In the genomic region with DNA sequence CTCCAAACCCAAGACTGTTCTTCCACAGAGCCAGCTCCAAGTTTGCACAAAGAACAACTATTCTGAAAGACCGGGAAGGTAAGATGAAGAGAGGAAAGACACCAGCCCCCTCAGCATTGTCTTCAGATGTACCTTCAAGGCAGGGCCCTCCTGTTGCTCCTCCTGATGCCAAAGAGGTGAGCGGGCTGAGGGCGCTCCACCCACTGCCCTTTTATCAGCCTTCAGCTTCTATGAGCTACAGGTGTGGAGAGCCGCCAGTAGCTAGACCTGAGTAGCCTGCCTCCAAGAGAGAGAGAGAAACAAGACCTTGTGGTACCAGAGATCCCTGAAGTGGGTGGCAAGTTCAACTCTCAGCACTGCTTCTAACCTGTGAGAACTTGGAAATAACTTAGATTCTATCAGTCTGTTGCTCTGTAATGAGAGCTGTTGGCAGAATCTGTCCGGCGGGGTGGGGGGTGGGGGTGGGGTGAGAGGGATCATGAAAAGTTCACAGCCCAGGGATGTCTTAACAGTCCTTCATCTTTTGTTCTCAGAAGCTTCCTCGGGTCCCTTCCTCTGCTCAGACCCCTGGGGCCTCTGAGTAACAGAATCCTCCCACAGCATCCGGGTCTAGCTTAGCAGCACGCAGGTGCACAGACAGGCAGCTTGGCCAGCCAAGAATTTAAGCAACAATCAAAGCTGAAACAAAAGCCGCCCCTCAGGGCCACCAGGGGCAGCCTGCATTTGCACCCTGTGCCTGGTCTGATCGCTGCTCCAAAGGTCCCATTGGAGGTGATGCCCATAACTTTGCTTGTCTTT, we compare ENCODE assay signal across 12 mouse cellular contexts. TPM values are rescaled to one million over a fixed set of nuclear protein-coding genes. Genes with fewer than 3 reads are reported as not detected.
DNase-seq lines count a peak whose midpoint lies in the region; ATAC-seq and TF ChIP-seq lines count a peak whose summit lies in the region.
"Had no signal": no experiment of that assay in that cellular context is flagged by ENCODE, and none has a peak within 500 bp of the region (broad histone marks: within the 10 kb centered on the region; RNA-seq: fewer than 3 reads in every experiment).

TSS of gene Izumo1r (minus strand) at position 369 of the 798 bp plus-strand sequence.

- TF ChIP-seq CTCF in heart, postnatal 0 days (IDR thresholded peaks at IDR 0.05; ENCODE audit: low read depth), result no peak

- no peak for TF ChIP-seq EP300 in heart, postnatal 0 days (IDR thresholded peaks at IDR 0.05; ENCODE audit: low read depth)

- H3K9me3 ChIP-seq in heart, postnatal 0 days (replicated peaks; ENCODE audit: control insufficient read depth, low read length), result no peaks in the 10 kb centered on the region
- no peaks in the 10 kb centered on the region for H3K9me3 ChIP-seq in limb, embryonic 13.5 days
- no peaks in the 10 kb centered on the region for H3K9me3 ChIP-seq in intestine, embryonic 16.5 days (ENCODE audit: control insufficient read depth, low read length)

- no peaks in the 10 kb centered on the region for H3K36me3 ChIP-seq in heart, postnatal 0 days (replicated peaks; ENCODE audit: control insufficient read depth, insufficient read depth, low read length)
- H3K36me3 ChIP-seq in limb, embryonic 13.5 days, result no peaks in the 10 kb centered on the region
- no peaks in the 10 kb centered on the region for H3K36me3 ChIP-seq in intestine, embryonic 16.5 days (ENCODE audit: control insufficient read depth, insufficient read depth, low read length)

- peak within 1 kb of the TSS; percentile 11; the same call in 1 of the 2 replicates for H3K27ac ChIP-seq in heart, postnatal 0 days (ENCODE audit: low read depth)
- no peak within 1 kb of the TSS for H3K27ac ChIP-seq in limb, embryonic 13.5 days
- H3K27ac ChIP-seq in intestine, embryonic 16.5 days (ENCODE audit: low read length), result no peak within 1 kb of the TSS

- H3K9ac ChIP-seq in heart, postnatal 0 days (replicated peaks; ENCODE audit: low read depth, low read length), result no peak within 1 kb of the TSS
- H3K9ac ChIP-seq in limb, embryonic 13.5 days, result no peak within 1 kb of the TSS
- H3K9ac ChIP-seq in intestine, embryonic 16.5 days (ENCODE audit: low read depth, low read length), result no peak within 1 kb of the TSS

- no peak within 1 kb of the TSS for H3K4me2 ChIP-seq in heart, postnatal 0 days (ENCODE audit: low read depth, low read length)
- no peak within 1 kb of the TSS for H3K4me2 ChIP-seq in limb, embryonic 13.5 days (replicated peaks)
- H3K4me2 ChIP-seq in intestine, embryonic 16.5 days (ENCODE audit: low read depth, low read length), result no peak within 1 kb of the TSS

- no peak within 1 kb of the TSS for H3K4me3 ChIP-seq in heart, postnatal 0 days (ENCODE audit: low read depth, low read length)
- no peak within 1 kb of the TSS for H3K4me3 ChIP-seq in limb, embryonic 13.5 days
- H3K4me3 ChIP-seq in intestine, embryonic 16.5 days (ENCODE audit: low read length), result no peak within 1 kb of the TSS

- H3K27me3 ChIP-seq in heart, postnatal 0 days (ENCODE audit: control insufficient read depth, insufficient read depth, low read length), result 0 out of 2 replicates have a peak, but pooled peaks cover 4% of the 10 kb centered on the region
- 0 out of 2 replicates have a peak, but pooled peaks cover 4% of the 10 kb centered on the region for H3K27me3 ChIP-seq in limb, embryonic 13.5 days
- no peaks in the 10 kb centered on the region for H3K27me3 ChIP-seq in intestine, embryonic 16.5 days (replicated peaks; ENCODE audit: control insufficient read depth, insufficient read depth, low read length)

- WGBS in heart, postnatal 0 days, result 37% methylated on average over 11 of the region's 11 CpGs
- WGBS in limb, embryonic 13.5 days, result 39% methylated on average over 11 of the region's 11 CpGs
- WGBS in intestine, embryonic 16.5 days, result 42% methylated on average over 11 of the region's 11 CpGs

- H3K4me1 ChIP-seq in heart, postnatal 0 days (ENCODE audit: control insufficient read depth, insufficient read depth), result peaks cover 12% of the 10 kb centered on the region
- peaks cover 22% of the 10 kb centered on the region for H3K4me1 ChIP-seq in limb, embryonic 13.5 days
- H3K4me1 ChIP-seq in intestine, embryonic 16.5 days (ENCODE audit: control insufficient read depth, insufficient read depth, low read length), result peaks cover 2% of the 10 kb centered on the region; the same call in 1 of the 2 replicates

- no peak for ATAC-seq in heart, postnatal 0 days (ENCODE audit: insufficient read depth, low read depth)
- 0 out of 2 replicates have a peak, but pooled peaks have one; percentile 42 for ATAC-seq in limb, embryonic 13.5 days (ENCODE audit: low FRiP score, low read depth)
- no peak for ATAC-seq in intestine, embryonic 16.5 days
- no peak for ATAC-seq in cerebellum, adult (ENCODE audit: insufficient number of reproducible peaks, low FRiP score, low TSS enrichment)

- intact Hi-C loops in heart, postnatal 14 days (cut with DNase I), result no loop called here

- no peak for DNase-seq in heart, postnatal 0 days (ENCODE audit: low spot score)
- DNase-seq in heart, postnatal 14 days, result no peak
- peak; percentile 33 for DNase-seq in testis, postnatal 14 days (ENCODE audit: low spot score)
- DNase-seq in testis, postnatal 10 days (ENCODE audit: low spot score), result no peak
- DNase-seq in cerebellum, adult 11 months, result no peak
- DNase-seq: gastrocnemius, postnatal 36 days; lung, adult 18-20 months had no signal

RNA-seq across cellular contexts. Expression of gene Izumo1r, which starts in this region (rescaled TPM):
- 2.0 TPM in 1 of 2 replicates, not detected in the other for total RNA-seq in heart, postnatal 0 days (2014; rRNA removed; ENCODE audit: low replicate concordance)
- not detected in 2 replicates for polyA plus RNA-seq in heart, postnatal 0 days (2015; fragmentation: Nextera tagmentation; extraction: Ambion mirVana)
- total RNA-seq in heart, postnatal 14 days (2021), result under 1 TPM in 1 of 2 experiments, not detected in 1; 0.39 TPM
- 0.33 and 0.34 TPM in 2 replicates for polyA plus RNA-seq in limb, embryonic 13.5 days (2015; fragmentation: Nextera tagmentation; extraction: Ambion mirVana)
- polyA plus RNA-seq in intestine, embryonic 16.5 days (2015; fragmentation: Nextera tagmentation; extraction: Ambion mirVana), result not detected in 2 replicates
- total RNA-seq: common myeloid progenitor, adult 5-6 weeks; gastrocnemius, postnatal 36 days had no signal
- polyA plus RNA-seq: stomach, embryonic 14.5 days had no signal

Comparison
In these comparisons a context has a peak if more than half of its experiments do, and no peak if none do; other contexts are left out.
1. Peak in ATAC-seq in limb, embryonic 13.5 days; RNA of the gene not detected or under 1 TPM.